Mouse (Mus musculus) kidney, adult 9 months (tissue): Measurements from ENCODE around the gene Gm21797.
"Not testable (repeated sequence)": the region's sequence is repeated elsewhere in the genome, so short reads cannot be mapped to it uniquely, and the experiment has no call there.

Experiments
- DNase-seq: peaks from one replicate; pipeline ENCODE4 v3.0.0; 2022

Gene Gm21797

DNA sequence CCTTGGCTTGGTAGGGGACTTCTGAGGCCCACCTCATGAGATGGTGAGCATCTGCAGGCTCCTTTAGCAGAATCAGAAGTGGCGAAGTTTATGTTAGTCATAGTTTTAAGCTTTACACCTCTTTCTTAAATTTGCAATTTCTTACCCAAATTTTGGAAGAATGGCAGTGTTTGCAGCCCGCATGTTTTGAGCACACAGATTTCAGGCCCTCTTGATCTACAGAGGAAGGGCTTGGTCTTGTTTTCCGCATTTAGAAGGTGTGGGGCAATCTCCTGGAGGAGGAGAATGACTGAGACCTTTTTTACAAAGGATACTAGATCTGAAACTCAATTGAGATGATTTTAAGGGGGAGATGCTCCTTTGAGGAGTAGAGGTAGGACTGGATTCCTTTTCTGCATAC lies at the start of gene Gm21797:
Gm21797 (minus strand) TSS at position 101 of the 400 bp plus-strand sequence.
- DNase-seq = not testable (repeated sequence)

DNA sequence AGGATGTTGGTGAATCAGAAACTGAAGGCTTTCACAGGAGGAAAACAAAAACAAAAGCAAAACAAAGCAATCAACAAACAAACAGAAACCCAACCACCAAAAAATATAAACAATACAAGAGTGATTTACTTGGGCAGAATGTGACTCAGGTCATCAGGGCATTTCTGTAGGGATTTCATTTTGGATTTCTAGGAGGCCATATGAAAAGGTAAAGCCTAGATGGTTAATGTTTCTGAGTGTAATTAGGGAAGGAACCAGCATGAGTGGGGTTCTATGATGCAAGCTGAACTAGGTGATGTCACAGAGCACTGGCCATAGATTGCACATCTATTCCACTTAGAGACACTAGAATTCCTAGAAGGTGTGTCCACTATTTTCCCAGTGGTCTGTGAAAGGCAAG lies 29.0 kb upstream of the Gm21797 start, which contains the start of gene Gm20795:
Gm20795 (plus strand) TSS at position 301 of the 400 bp plus-strand sequence.
- DNase-seq = not testable (repeated sequence)
